Mouse (Mus musculus) lung, adult 2 months (tissue): Measurements from ENCODE around the gene Ttc21b.

Experiments
- CTCF ChIP-seq: fragments of 200-500 bp; IDR thresholded peaks from 2 replicates; pipeline ENCODE4 v1.5.1; 2011; ENCODE audit warnings: mild to moderate bottlenecking, low read length, control low read depth; ENCODE audit not compliant: insufficient read depth
- POLR2A ChIP-seq: fragments of 200-500 bp; IDR thresholded peaks from 2 replicates; pipeline ENCODE4 v1.6.1; 2011; ENCODE audit warnings: low read depth, mild to moderate bottlenecking, control low read depth, low read length, borderline replicate concordance; ENCODE audit errors: extremely low read depth

- TF ChIP-seq CTCF: no peak
- no peak for TF ChIP-seq POLR2A
Measured at GRCm38 (mm10) chr2:66165025-66165424, 91.4 kb downstream of the Ttc21b start.
